ENCODE assay signal across 8 mouse cellular contexts in the genomic region with DNA sequence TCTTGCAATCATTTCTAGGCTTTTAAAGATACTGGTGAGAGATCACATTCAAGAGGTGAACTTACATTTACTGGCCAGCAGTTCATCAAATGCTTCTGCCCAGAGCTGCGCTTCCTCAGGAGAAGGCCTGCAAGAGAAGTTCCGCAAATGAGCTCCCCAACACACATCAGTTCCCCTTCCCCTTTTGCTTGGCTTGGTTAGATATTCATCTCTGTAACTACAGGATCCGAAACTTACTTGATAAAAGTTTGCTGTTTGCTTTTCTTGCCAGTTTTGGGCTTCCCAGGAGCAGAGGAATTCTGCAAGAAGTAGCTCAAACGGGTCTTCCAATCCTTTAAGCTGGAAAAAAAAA. TPM values are rescaled to one million over a fixed set of nuclear protein-coding genes. Genes with fewer than 3 reads are reported as not detected.
A peak's percentile ranks its signal among the peaks of the same experiment; 100 is the strongest.
DNase-seq lines count a peak whose midpoint lies in the region; ATAC-seq lines count a peak whose summit lies in the region.

No protein-coding gene starts in this region.

- H3K4me1 ChIP-seq in liver, embryonic 11.5 days (replicated peaks; ENCODE audit: control insufficient read depth, insufficient read depth, low read length), result peaks cover 4% of the 10 kb centered on the region
- peaks cover 6% of the 10 kb centered on the region; the same call in 1 of the 2 replicates for H3K4me1 ChIP-seq in neural tube, embryonic 14.5 days (ENCODE audit: control insufficient read depth, insufficient read depth, low read length)

- peak; percentile 28 for ATAC-seq in granulocyte monocyte progenitor cell, adult 5-6 weeks (replicated peaks; ENCODE audit: poor library complexity, severe bottlenecking)
- ATAC-seq in liver, embryonic 11.5 days (replicated peaks; ENCODE audit: low FRiP score), result no peak
- ATAC-seq in neural tube, embryonic 14.5 days (ENCODE audit: low read depth), result no peak

- H3K4me3 ChIP-seq in liver, embryonic 11.5 days (ENCODE audit: low read depth, low read length), result peak overlapping the region; percentile 62
- H3K4me3 ChIP-seq in neural tube, embryonic 14.5 days (ENCODE audit: low read depth, low read length), result peak overlapping the region; percentile 74

- peak; percentile 27 to 32 for DNase-seq in spleen, adult 18-20 months
- DNase-seq in spleen, adult 12 weeks (ENCODE audit: low spot score), result no peak
- no peak for DNase-seq in liver, embryonic 11.5 days (ENCODE audit: low spot score)
- no peak for DNase-seq in cerebellum, adult 11 months
- DNase-seq in layer of hippocampus, adult 18-20 months (ENCODE audit: low spot score in 2 of 2), result no peak
- DNase-seq in embryo, embryonic 10 days (ENCODE audit: low spot score), result no peak

- no peak overlapping the region for H3K27ac ChIP-seq in liver, embryonic 11.5 days (ENCODE audit: low read depth, low read length)
- no peak overlapping the region for H3K27ac ChIP-seq in neural tube, embryonic 14.5 days (ENCODE audit: low read depth, low read length)

- no peak overlapping the region for H3K9ac ChIP-seq in liver, embryonic 11.5 days (ENCODE audit: low read depth, low read length)
- H3K9ac ChIP-seq in neural tube, embryonic 14.5 days (replicated peaks; ENCODE audit: low read depth, low read length), result peak overlapping the region; percentile 84

- H3K27me3 ChIP-seq in liver, embryonic 11.5 days (replicated peaks; ENCODE audit: control insufficient read depth, insufficient read depth, low read length), result no peaks in the 10 kb centered on the region
- H3K27me3 ChIP-seq in neural tube, embryonic 14.5 days (ENCODE audit: control insufficient read depth, insufficient read depth, low read length), result no peaks in the 10 kb centered on the region

- H3K9me3 ChIP-seq in liver, embryonic 11.5 days (ENCODE audit: control insufficient read depth, low read length), result no peaks in the 10 kb centered on the region
- H3K9me3 ChIP-seq in neural tube, embryonic 14.5 days (ENCODE audit: control insufficient read depth, low read length), result no peaks in the 10 kb centered on the region

- no peaks in the 10 kb centered on the region for H3K36me3 ChIP-seq in liver, embryonic 11.5 days (ENCODE audit: control insufficient read depth, insufficient read depth, low read length)
- H3K36me3 ChIP-seq in neural tube, embryonic 14.5 days (ENCODE audit: control insufficient read depth, insufficient read depth, low read length), result peaks cover 13% of the 10 kb centered on the region; the same call in 1 of the 2 replicates

- WGBS in liver, embryonic 11.5 days, result 41% methylated on average over 4 of the region's 4 CpGs
- WGBS in neural tube, embryonic 14.5 days, result 62% methylated on average over 4 of the region's 4 CpGs

- peak overlapping the region; percentile 93 for H3K4me2 ChIP-seq in liver, embryonic 11.5 days
- peak overlapping the region; percentile 91 for H3K4me2 ChIP-seq in neural tube, embryonic 14.5 days (ENCODE audit: low read depth, low read length)

RNA-seq across cellular contexts. Expression of a gene that starts 1.3 kb away (rescaled TPM):
- 55.0 and 90.4 TPM in 2 replicates for total RNA-seq in granulocyte monocyte progenitor cell, adult 5-6 weeks (2014; fragmentation: Nextera tagmentation)
- total RNA-seq in granulocyte monocyte progenitor cell, adult 5-6 weeks (2017), result 98.1 and 98.8 TPM in 2 replicates
- 12.5 and 16.7 TPM in 2 replicates for polyA plus RNA-seq in liver, embryonic 11.5 days (2014; fragmentation: Nextera tagmentation; extraction: Ambion mirVana)
- 99.3 and 103 TPM in 2 replicates for polyA plus RNA-seq in neural tube, embryonic 14.5 days (2014; fragmentation: Nextera tagmentation; extraction: Ambion mirVana)
- 10 to 100 TPM; 44.3 to 45.6 TPM for total RNA-seq in layer of hippocampus, adult 18-20 months (2021)

Comparison
In these comparisons a context has a peak if more than half of its experiments do, and no peak if none do; other contexts are left out.
1. DNase-seq: peak in spleen, adult 18-20 months (2 of 2); none in spleen, adult 12 weeks (single experiment), liver, embryonic 11.5 days (single experiment), cerebellum, adult 11 months (single experiment), layer of hippocampus, adult 18-20 months (0 of 2) and embryo, embryonic 10 days (single experiment).